ENCODE assay signal across 14 mouse cellular contexts in the genomic region with DNA sequence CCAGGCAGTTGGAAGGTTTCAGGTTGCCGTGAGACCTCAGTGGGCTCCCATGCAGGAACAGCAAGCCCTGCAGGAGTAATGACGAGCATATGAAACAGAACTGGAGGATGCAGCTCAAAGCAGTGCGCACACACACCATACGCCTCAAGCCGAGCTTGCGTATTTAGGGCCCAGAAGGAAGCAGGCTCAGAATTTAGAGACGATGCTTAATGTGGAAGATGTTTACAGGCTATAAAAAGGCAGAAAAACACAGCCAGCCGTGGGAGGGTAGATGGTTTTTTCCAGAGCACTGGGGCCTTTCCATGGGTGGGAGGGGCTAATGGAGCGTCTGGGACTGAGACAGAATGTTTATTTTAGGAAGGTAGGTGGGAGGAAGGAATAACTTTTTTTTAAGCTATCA. TPM values are rescaled to one million over a fixed set of nuclear protein-coding genes. Genes with fewer than 3 reads are reported as not detected.
A peak's percentile ranks its signal among the peaks of the same experiment; 100 is the strongest.
DNase-seq lines count a peak whose midpoint lies in the region; ATAC-seq and TF ChIP-seq lines count a peak whose summit lies in the region.
"Had no signal": no experiment of that assay in that cellular context is flagged by ENCODE, and none has a peak within 500 bp of the region (broad histone marks: within the 10 kb centered on the region; RNA-seq: fewer than 3 reads in every experiment).

No protein-coding gene starts in this region.

- 65% methylated on average over 9 of the region's 9 CpGs for WGBS in kidney, adult 2 months
- 40% methylated on average over 9 of the region's 9 CpGs for WGBS in olfactory bulb, adult 2 months

- no peak for ATAC-seq in CD4-positive, CD25-positive, alpha-beta regulatory T cell, adult 4 months

- TF ChIP-seq POLR2A in kidney, adult 2 months (IDR thresholded peaks at IDR 0.05; ENCODE audit: low read depth, low read length): no peak
- TF ChIP-seq POLR2A in olfactory bulb, adult 2 months (IDR thresholded peaks at IDR 0.05; ENCODE audit: insufficient read depth, low read depth, low read length): no peak

- H3K4me3 ChIP-seq in kidney, adult 2 months (ENCODE audit: insufficient read depth, low read depth, low read length): peak overlapping the region; percentile 30; the same call in 1 of the 2 replicates
- peak overlapping the region; percentile 33 for H3K4me3 ChIP-seq in olfactory bulb, adult 2 months (ENCODE audit: insufficient read depth, low read depth, low read length)

- peak overlapping the region; percentile 76 for H3K27ac ChIP-seq in kidney, adult 2 months (ENCODE audit: insufficient read depth, low read depth, low read length)
- H3K27ac ChIP-seq in olfactory bulb, adult 2 months (ENCODE audit: insufficient read depth, low read depth, low read length): peak overlapping the region; percentile 100
- H3K27ac ChIP-seq: neural tube, embryonic 13.5 days had no signal

- no peaks in the 10 kb centered on the region for H3K4me1 ChIP-seq in kidney, adult 2 months (ENCODE audit: control insufficient read depth, insufficient read depth, low read length)
- H3K4me1 ChIP-seq in olfactory bulb, adult 2 months (ENCODE audit: control insufficient read depth, insufficient read depth, low read length): peaks cover 32% of the 10 kb centered on the region

- no peaks in the 10 kb centered on the region for H3K27me3 ChIP-seq in kidney, adult 2 months (replicated peaks; ENCODE audit: control insufficient read depth, insufficient read depth, low read length)

- TF ChIP-seq CTCF in kidney, adult 2 months (conservative IDR thresholded peaks at IDR 0.05; ENCODE audit: insufficient read depth, insufficient read length, low read depth, low read length): no peak
- TF ChIP-seq CTCF in olfactory bulb, adult 2 months (IDR thresholded peaks at IDR 0.05; ENCODE audit: insufficient read depth, low read depth, low read length): no peak

- no peaks in the 10 kb centered on the region for H3K36me3 ChIP-seq in kidney, adult 2 months (ENCODE audit: control insufficient read depth, insufficient read depth, low read length)
- H3K36me3 ChIP-seq: neural tube, embryonic 13.5 days had no signal

- DNase-seq in kidney, adult 2 months: peak; percentile 33
- DNase-seq in kidney, adult 8-10 months: no peak
- DNase-seq in frontal cortex, postnatal 10 days (ENCODE audit: low spot score in 2 of 2): peak; percentile 57 to 74
- peak; percentile 23 to 32 for DNase-seq in layer of hippocampus, postnatal 10 days (ENCODE audit: low spot score in 2 of 2)
- DNase-seq in urinary bladder, postnatal 25 days (ENCODE audit: low spot score): no peak
- no peak for DNase-seq in adrenal gland, adult 8-10 months

RNA-seq across cellular contexts. Expression of a gene that starts 23.7 kb away (rescaled TPM):
- 0.88 and 1.1 TPM in 2 replicates for polyA plus RNA-seq in kidney, adult 2 months (2012; rRNA removed)
- under 1 TPM; 0.38 to 0.59 TPM for total RNA-seq in layer of hippocampus, postnatal 10 days (2021)
- polyA plus RNA-seq in olfactory bulb, adult 2 months (2012; ENCODE audit: insufficient read depth, insufficient read length, low replicate concordance, missing spikeins): not detected in 2 replicates
- under 1 TPM in 1 of 2 experiments, not detected in 1; 0.15 TPM for polyA plus RNA-seq in CD4-positive, CD25-positive, alpha-beta regulatory T cell, adult 4 months (2017; shearing (Covaris generic))
- not detected for total RNA-seq in adrenal gland, adult 8-10 months (2022)
- total RNA-seq: megakaryocyte-erythroid progenitor cell, adult 5-6 weeks had no signal
- polyA plus RNA-seq: embryonic facial prominence, embryonic 11.5 days; heart, postnatal 0 days; neural tube, embryonic 13.5 days had no signal

RNA-seq across cellular contexts. Expression of a gene that starts 34.4 kb away (rescaled TPM):
- polyA plus RNA-seq in kidney, adult 2 months (2012; rRNA removed): 26.8 and 29.3 TPM in 2 replicates
- 10 to 100 TPM; 27.3 to 29.9 TPM for total RNA-seq in layer of hippocampus, postnatal 10 days (2021)
- polyA plus RNA-seq in olfactory bulb, adult 2 months (2012; ENCODE audit: insufficient read depth, insufficient read length, low replicate concordance, missing spikeins): not detected in 2 replicates
- polyA plus RNA-seq in CD4-positive, CD25-positive, alpha-beta regulatory T cell, adult 4 months (2017; shearing (Covaris generic)): 10 to 100 TPM; 66.4 to 83.1 TPM
- 100 to 1,000 TPM in 1 of 4 experiments, 10 to 100 TPM in 3; 47.1 to 132 (median 70.1) TPM for total RNA-seq in adrenal gland, adult 8-10 months (2022)

RNA-seq across cellular contexts. Expression of a gene that starts 36.8 kb away (rescaled TPM):
- 0.04 and 0.09 TPM in 2 replicates for polyA plus RNA-seq in kidney, adult 2 months (2012; rRNA removed)
- total RNA-seq in layer of hippocampus, postnatal 10 days (2021): under 1 TPM; 0.13 to 0.48 TPM
- not detected in 2 replicates for polyA plus RNA-seq in olfactory bulb, adult 2 months (2012; ENCODE audit: insufficient read depth, insufficient read length, low replicate concordance, missing spikeins)
- polyA plus RNA-seq in CD4-positive, CD25-positive, alpha-beta regulatory T cell, adult 4 months (2017; shearing (Covaris generic)): not detected
- total RNA-seq in adrenal gland, adult 8-10 months (2022): under 1 TPM in 2 of 4 experiments, not detected in 2; 0.55 to 0.66 TPM
- total RNA-seq: megakaryocyte-erythroid progenitor cell, adult 5-6 weeks had no signal
- polyA plus RNA-seq: C2C12; embryonic facial prominence, embryonic 11.5 days; intestine, postnatal 0 days had no signal

Comparison
In these comparisons a context has a peak if more than half of its experiments do, and no peak if none do; other contexts are left out.
1. DNase-seq: peak in kidney, adult 2 months (single experiment), frontal cortex, postnatal 10 days (2 of 2) and layer of hippocampus, postnatal 10 days (2 of 2); none in kidney, adult 8-10 months (0 of 2), urinary bladder, postnatal 25 days (single experiment) and adrenal gland, adult 8-10 months (single experiment).
2. RNA of a gene that starts 34.4 kb away (polyA plus RNA-seq): 66.4 to 83.1 TPM in CD4-positive, CD25-positive, alpha-beta regulatory T cell, adult 4 months and 26.8 to 29.3 TPM in kidney, adult 2 months; not detected in olfactory bulb, adult 2 months; every median in the first group is over 10 times any median in the second.